Mouse (Mus musculus) adipose tissue, adult 10 weeks (tissue): ENCODE measurements around the gene Mpped1. TPM values are rescaled to one million over a fixed set of nuclear protein-coding genes. Genes with fewer than 3 reads are reported as not detected.

Experiments used
- polyA plus RNA-seq: library from polyadenylated mRNA; stranded (reverse); fragments of 350-450 nt; fragmentation: Illumina TruSeq; extraction: RNeasy Lipid Tissue Mini Kit (QIAGEN cat#74804); gene quantifications from one replicate; pipeline ENCODE4 v1.2.3, GENCODE M21; 2014; ENCODE audit warnings: low read depth, low replicate concordance

Mpped1 gene
- polyA plus RNA-seq: 0.32 TPM

DNA sequence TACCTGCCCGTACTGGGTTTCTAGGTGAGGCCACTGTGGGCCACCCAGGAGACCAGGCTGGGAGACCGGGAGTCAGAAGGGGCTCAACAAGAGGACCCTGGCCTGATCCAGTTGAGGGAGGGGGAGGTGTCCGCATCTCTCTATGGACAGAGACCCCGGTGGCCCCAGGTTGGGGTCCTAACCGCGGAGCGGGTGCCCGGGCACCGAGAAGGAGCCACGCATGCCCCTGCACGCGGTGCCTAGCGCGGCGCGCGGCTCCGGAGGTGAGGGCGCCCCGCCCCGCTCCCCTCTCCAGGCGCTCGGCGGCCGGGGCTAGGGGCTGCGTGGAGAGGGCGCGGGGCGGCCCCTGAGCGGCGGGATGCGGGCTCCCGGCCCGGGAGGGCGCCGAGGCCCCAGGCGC lies at the start of gene Mpped1:
Mpped1 (plus strand) TSS at position 81 of the 400 bp plus-strand sequence.

Other genes with a start within 250 kb of the Mpped1 start
- gene Tspo, start 215.9 kb upstream of the Mpped1 start, polyA plus RNA-seq: 268 TPM
- 20.3 TPM for gene Mcat, start 215.7 kb upstream of the Mpped1 start, polyA plus RNA-seq
- gene Ttll12, start 184.3 kb upstream of the Mpped1 start, polyA plus RNA-seq: 11.1 TPM
- 46.5 TPM for gene Scube1, start 54.4 kb upstream of the Mpped1 start, polyA plus RNA-seq